Mouse (Mus musculus): Measurements from ENCODE around the gene Alg12. TPM values are rescaled to one million over a fixed set of nuclear protein-coding genes. Genes with fewer than 3 reads are reported as not detected.

Gene Alg12
- 5.2 and 5.8 TPM in 2 replicates for polyA plus RNA-seq (2012; rRNA removed)

GRCm38 (mm10) chr15:88819026-88819905 is at the start of gene Alg12, which contains the start of gene Creld2:
TSS of gene Alg12 (minus strand) at chr15:88819318.
TSS of gene Creld2 (plus strand) at chr15:88819646.

DNA sequence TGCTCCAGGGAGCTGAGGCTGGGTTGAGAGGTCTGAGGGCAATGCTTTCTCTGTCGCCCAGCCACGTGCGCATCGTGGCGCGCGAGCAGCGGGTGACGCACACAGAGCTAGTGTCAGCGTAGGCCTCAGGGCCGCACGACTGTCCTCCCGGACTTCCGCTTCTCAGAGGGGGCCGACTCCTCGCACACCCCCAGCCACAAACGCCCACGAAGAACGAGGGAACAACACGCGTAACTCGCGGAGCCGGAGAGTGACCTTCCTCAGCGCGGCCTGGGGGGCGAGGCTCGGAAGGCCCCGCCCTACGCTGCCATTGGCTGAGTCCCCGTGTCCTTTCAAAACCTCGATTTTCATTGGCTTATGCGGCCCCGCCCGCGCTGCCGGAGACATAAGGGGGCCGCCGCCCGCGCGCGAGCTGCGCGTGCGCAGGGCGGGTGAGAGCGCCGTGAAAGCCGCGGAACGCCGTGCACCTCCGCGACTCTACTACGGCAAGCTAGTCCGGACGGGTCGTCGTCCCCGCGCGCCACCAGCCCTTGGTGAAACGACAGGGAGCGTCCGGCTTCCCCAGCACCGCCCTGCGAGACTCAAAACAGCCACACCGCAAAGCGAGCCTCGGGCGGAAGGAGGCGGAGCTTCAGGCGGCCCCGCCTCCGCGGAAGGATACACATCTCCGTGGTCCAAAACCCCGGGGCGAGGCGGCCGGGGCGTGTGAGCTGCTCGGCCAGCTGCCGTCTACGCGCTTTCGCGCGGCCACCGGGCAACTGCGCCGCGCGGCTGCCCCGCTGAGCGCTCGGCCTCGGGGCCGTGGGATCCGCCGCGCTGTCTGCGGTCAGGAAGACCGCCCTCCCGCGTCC is 42.9 kb upstream of the Alg12 start, which contains the start of gene Pim3:
TSS of gene Pim3 (plus strand) at position 415 of the 851 bp plus-strand sequence.

Other genes starting within 250 kb of the Alg12 start
- gene Zdhhc25, start 219.0 kb downstream of the Alg12 start, polyA plus RNA-seq (2012; rRNA removed) = not detected in 2 replicates
- gene Brd1, start 85.1 kb downstream of the Alg12 start, polyA plus RNA-seq (2012; rRNA removed) = 6.0 and 6.6 TPM in 2 replicates
- gene Zbed4, start 67.7 kb downstream of the Alg12 start, polyA plus RNA-seq (2012; rRNA removed) = 4.6 and 4.7 TPM in 2 replicates
- 25.4 and 31.2 TPM in 2 replicates for gene Creld2, start 328 bp upstream of the Alg12 start, polyA plus RNA-seq (2012; rRNA removed)
- gene Pim3, start 42.9 kb upstream of the Alg12 start, polyA plus RNA-seq (2012; rRNA removed) = 12.1 and 25.9 TPM in 2 replicates
- gene Ttll8, start 135.1 kb upstream of the Alg12 start, polyA plus RNA-seq (2012; rRNA removed) = 0.04 and 0.09 TPM in 2 replicates
- gene Mlc1, start 159.7 kb upstream of the Alg12 start, polyA plus RNA-seq (2012; rRNA removed) = not detected in 2 replicates
- gene Mov10l1, start 163.6 kb upstream of the Alg12 start, polyA plus RNA-seq (2012; rRNA removed) = 0.01 TPM in 1 of 2 replicates, not detected in the other
- not detected in 2 replicates for gene Panx2, start 240.4 kb upstream of the Alg12 start, polyA plus RNA-seq (2012; rRNA removed)

All from liver, embryonic 18 days (tissue).